Mouse (Mus musculus): ENCODE data around the gene Wdr17. TPM values are rescaled to one million over a fixed set of nuclear protein-coding genes. Genes with fewer than 3 reads are reported as not detected.

Wdr17 gene
- polyA plus RNA-seq, 1 experiment from 2014 or later, result 8.4 TPM

Other genes with a start within 250 kb of the Wdr17 start
- gene Gpm6a, start 67.7 kb upstream of the Wdr17 start, polyA plus RNA-seq (2015; fragmentation: Nextera tagmentation; extraction: Ambion mirVana), result 266 and 293 TPM in 2 replicates

All from neural tube, embryonic 13.5 days (tissue).